Mouse (Mus musculus) G1E (cell line): ENCODE data around the gene Ggt6.

Experiments used
- CTCF ChIP-seq: IDR thresholded peaks from 2 replicates; pipeline ENCODE4 v1.5.1; 2012; ENCODE audit warnings: low read depth, low read length, inconsistent platforms, mixed read lengths
- GATA1 ChIP-seq: IDR thresholded peaks from 2 replicates; pipeline ENCODE4 v1.6.1; 2012; ENCODE audit warnings: borderline replicate concordance, low read length, inconsistent platforms, mixed read lengths
- POLR2AphosphoS5 ChIP-seq: IDR thresholded peaks from 2 replicates; pipeline ENCODE4 v1.6.1; 2012; ENCODE audit warnings: low read depth, low read length, inconsistent platforms; ENCODE audit not compliant: insufficient replicate concordance

DNA sequence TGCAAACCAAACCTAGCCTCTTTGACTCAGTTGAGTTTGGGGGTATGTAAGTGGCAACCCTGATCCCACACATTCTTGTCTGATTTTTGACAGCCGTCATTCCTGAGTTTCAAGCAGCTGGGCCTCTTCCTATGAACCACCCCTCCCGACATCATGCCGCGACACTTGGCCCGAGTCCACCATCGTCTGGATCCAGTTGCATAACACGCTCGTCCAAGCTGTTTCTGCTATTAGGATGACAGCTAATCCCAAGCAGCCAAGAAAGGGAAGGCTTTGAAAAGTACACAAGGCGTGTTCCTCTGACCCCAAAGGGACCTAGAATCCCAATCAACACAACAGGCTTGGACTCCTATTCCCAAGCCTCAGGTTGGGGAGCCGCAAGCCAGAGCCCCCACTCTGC is 38.3 kb upstream of the Ggt6 start:
- no peak for TF ChIP-seq GATA1
- no peak for TF ChIP-seq CTCF
- no peak for TF ChIP-seq POLR2AphosphoS5
